Mouse (Mus musculus): ENCODE data around the gene Sh2b2.

Sh2b2 gene

DNA sequence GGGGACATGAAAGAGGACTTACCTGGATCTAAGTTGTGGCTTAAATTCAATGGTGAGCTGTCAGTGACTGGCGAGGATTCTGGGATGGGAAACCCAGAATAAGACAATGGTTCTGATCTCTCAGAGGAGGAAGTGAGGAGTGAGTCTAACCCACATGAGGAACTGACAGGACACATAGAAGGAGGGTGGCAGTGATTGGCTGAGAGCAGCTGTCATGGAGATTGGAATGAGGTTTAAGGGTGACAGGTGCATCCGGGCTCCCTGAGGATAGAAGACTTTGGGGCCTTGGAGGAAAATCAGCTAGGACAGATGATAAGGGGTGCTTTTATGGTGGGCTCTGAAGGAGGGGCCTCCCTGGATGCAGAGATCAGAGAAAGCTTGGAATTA lies at the start of gene Sh2b2:
Gene Sh2b2 (minus strand): TSS at position 105 of the 387 bp plus-strand sequence.
- DNase-seq = no peak

DNA sequence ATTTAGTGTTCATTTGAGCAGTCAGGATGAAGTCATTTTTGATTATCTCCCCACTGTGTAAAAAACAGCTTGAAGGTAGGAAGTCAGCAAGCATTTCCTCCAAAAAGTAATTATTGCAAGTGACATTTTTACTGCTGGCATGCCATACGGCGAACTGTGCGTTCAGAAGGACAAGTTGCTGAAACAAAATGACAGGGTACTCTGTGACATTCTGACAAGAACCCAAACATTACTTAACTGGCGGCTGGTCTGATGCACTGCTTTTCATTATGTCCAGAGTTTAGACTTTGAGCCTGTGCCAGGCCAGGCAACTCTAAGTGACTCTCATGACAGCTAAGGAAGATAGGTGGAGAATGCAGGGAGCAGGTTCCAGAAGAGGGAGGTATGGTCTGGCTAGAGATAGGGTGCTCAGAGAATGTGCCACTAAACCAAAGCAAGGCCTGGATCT lies 46.6 kb upstream of the Sh2b2 start:
- DNase-seq = peak; percentile 22

DNA sequence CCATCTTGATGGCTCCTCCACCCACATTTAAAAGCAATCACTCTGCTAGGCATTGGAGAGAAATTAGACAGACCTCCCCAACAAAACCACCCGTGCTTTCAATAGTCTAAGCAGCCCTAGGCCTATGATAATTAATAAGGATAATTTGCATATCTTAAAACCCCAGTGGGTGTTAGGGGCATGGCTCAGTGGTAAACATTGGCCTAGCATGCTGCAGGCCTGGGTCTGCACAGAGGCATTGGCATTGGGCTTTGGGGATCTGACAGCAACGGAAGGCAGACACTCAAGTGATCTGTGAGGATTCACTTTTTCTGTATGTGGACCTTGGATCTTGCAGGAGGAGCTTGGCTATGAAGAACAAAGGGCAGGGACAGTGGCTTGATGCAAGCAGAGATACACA lies 46.0 kb upstream of the Sh2b2 start:
- DNase-seq = peak; percentile 32

DNA sequence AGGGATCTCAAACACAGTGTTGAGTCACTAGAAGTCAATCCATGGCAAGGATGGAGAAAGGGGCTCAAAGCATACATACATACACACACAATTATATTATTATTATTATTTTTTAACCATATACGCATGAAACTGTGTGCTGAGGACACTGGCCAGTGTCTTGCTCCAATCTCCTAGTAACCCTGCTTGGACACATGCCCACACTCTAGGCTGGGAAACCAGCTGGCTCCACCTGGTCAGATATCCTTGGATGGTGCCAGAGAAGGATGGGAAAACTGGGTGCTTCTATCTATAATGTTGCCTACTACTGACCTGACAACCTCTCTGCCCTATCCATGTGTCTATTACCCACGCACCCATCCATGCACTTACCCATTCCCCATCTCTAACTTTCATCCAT lies 45.2 kb upstream of the Sh2b2 start:
- DNase-seq = no peak

DNA sequence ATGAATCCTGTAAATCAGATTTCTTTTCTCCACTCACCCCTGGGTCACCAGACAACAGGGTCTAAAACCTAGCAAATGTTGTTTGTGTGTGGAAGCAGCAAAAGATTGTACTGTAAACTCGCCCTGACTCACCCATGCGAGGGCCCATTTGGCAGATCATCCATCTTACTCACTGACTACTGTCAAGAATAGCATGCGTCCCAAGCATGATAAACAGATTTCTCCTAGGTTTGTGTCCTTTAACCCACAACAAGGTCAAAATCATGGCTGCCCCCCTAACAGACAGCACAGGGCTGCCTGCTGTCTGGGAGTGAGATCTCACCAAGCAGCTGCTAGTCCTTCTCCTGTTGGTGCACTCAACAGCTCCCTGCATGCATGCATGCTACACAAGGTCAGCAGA lies 43.4 kb upstream of the Sh2b2 start:
- no peak for DNase-seq

DNA sequence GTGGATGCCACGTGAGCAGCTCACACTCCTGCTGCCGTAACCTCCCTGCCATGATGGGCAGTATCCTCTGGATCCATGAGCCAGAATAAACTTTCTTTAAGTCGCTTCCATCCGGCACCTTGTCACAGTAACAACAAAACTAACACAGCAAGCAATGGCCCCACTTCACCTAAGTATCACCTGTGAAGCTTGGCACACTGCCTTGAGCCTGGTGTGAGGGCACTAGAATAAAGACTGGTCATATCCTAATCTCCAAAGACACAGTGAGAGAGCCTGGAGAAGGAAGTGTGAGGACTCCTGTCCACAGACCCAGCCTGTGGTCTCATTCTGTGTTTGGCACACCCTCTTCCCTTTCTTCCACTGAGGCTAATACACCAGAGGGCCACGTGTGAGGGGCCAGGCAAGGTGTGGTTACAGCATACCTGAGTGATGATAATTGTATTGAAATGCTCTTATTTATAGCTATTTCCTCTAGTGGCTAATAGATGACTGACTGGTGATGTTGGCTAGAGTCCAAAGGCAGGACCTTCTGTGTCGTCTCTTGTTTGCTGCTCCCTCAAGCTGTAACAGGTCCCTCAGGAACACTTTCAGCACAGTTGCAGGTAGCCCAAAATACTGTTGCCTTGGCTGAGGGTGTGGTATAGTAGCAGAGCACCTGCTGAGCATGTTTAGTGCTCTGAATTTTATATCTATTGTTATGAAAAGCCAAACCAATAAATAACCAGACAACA lies 42.2 kb upstream of the Sh2b2 start:
- DNase-seq = no peak

DNA sequence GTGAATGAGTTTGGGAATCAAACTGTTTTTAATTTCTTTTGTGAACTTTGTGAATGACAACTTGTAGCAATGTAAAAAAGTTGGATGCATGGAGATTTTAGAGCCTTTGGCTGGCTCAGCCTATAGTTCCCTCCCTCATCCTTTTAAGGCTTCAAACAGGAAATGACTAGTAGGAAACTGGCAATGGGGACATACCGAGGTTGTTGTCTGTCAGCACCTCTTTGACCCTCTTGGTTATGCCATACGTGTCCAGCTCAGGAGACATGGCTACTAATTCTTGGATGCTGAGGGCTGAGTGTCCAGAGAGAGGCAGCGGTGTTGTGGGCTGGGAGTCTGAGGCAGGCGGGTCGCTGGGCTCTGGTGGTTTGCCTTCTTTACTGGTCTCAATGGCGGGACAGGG lies 40.2 kb upstream of the Sh2b2 start:
- no peak for DNase-seq

DNA sequence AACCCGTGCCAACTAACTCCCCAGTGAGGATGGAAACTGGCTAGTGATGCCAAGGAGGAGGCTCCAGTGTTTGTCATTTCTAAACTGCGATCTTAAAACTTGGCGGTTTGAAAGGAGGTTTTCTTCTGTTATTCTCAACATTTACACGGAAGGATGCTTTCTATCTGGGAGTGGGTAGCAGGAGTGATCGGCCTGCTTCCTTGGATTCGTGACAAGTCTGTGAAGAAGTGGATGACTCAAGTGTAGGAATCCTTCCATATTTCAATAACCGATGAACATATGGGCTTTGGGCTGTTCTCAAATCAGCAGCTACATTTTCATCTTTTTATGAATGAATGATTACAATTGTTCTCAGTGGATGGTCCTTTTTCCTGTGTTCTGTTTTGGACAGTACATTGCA lies 38.8 kb upstream of the Sh2b2 start:
- no peak for DNase-seq

DNA sequence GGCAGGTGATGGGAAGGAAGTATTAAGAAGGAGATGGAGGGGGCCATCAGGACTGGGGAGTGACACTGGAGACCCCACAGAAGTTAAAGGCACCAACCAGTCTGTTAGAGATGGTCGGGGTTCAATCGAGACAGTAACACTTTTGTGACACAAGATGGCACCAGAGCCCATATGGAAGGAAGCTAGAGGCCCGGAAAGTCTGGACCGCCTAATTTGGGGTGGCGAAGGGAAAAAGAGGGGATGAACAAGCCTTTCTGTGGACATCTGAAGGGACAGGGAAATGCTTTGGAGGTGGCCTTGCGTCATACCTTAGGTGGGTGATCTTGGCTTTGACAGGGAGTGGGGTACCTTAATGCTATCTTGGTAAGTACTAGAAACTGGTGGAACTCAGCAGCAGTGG lies 35.0 kb upstream of the Sh2b2 start:
- DNase-seq = peak; percentile 12

DNA sequence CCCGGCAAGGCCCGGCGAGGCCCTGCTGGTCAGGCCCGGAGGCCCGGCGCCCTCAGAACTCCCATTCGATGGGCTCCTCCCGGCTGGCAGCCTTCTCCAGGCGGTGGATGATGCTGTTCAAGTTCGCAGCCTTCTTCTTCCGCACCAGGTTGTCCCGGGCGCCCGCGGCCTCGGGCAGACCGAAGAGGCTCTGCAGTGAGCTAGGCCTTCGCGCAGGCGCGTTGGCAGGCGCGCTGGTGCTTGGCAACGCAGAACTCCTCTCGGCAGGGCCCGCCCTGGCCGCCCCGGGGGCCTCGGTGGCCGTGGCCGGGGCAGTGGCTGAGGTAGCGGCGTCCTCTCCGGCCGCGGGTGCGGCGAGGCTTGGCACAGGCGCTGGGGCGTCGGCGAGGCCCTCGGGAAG lies 28.4 kb upstream of the Sh2b2 start:
- no peak for DNase-seq

DNA sequence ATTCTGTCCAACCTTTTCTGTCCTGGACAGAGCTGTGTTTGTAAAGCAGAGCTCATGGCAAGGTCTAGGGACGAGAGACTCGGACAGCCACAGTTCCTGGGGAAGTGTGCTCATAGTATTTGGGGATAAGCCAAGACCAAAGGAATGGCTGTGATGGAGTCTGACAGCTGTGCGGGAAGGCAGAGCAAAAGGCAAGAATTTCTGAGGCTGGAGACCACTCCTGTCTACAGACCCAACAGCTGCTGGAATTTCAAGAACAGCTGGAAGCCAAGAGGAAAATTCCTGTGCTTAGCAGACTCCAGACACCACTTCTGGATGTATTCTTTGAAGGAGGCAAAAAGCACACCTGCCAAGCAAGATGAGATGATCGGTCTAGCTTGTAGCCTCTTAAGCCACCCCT lies 23.6 kb upstream of the Sh2b2 start:
- DNase-seq = no peak

DNA sequence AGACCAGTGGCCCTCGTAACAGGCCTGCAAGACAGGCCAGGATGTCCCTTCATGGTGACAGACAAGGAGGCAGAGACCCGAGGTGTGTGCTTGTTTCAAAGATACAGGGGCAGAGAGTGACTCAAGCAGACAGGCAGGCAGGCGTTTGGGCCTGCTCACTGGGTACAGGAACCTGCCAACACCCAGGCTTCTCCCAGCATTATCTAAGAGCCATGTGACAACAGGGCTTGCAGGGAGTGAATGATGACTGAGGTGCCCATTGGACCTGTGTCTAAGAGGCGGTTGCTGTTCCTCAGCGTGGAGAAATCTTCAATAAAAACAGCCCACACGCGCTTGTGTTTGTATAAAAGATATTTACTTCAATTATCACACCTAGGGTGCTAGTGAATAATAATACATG lies 19.7 kb upstream of the Sh2b2 start:
- no peak for DNase-seq

DNA sequence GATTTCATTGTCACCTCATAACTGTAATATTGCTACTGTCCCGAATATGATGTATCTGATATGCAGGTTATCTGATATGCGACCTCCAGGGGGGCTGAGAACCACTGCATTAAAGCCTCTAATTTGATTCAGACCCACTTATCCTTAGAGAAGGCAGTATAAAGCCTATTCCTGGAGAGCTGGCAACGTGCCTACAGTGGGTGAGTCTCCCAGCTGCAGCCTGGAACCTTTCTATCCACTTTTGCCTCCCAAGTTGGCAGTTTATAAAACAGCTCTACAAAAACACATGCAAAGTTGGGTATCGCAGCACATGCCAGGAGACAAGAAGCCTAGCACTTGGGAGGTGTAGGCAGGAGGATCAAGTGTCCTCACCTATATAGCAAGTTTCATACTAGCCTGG lies 17.0 kb upstream of the Sh2b2 start:
- DNase-seq = no peak

DNA sequence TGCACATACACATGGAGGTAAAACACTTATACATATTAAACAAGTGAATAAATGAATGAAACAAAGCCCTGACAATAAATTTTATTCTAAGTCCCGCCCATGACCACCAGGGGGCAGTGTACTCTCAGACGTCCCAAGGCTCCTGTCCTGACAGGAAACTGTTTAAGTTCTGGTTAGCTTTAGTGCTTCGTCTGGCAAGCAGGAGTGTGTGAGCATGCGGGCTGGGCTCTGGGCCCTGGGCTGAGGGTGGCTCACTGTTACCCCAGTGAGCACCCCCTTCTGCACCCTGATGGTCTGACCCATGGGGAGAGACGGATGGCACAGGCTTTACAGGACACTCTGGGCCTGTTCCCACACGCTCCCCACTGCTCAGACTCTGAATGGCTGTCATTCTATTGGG lies 12.6 kb upstream of the Sh2b2 start:
- peak; percentile 67 for DNase-seq

DNA sequence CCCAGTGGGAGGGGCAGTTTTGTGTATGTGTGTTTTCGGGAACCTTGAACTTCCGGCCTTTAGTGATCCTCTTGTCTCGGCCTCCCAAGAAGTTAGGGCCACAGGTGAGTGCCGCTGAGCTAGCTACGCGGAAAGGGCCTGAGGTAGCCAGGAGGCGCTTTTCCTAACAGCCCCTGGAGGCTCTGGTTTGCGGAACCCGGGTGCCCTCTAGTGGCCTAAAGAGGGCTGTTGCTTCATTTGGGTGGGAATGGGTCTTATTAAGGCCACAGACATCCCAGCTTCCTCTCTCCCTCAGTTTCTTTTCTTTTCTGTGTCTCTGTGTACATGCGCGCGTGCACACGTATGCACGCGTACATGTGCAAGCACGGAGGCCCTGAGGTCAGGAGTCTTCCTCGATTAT lies 6.5 kb upstream of the Sh2b2 start:
- peak; percentile 80 for DNase-seq

DNA sequence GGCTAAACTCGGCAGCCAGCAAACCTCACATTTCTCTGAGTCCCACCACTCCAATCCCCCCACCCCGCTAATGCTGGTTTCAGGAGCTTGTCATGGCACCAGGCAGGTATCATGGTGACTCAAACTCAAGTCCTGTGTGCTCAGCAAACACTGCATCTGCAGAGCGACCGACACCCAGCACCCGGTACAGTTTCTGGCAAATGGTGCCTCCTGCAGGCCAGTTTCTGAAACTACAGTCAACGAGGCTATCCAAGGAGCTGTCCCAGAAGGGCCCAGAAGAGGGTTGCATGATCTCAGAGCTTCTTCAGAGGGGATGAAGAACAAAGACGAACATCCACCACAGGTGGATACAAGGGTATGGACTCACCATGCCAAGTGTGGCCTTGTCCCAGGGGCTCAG lies 4.6 kb upstream of the Sh2b2 start:
- DNase-seq = peak; percentile 33

DNA sequence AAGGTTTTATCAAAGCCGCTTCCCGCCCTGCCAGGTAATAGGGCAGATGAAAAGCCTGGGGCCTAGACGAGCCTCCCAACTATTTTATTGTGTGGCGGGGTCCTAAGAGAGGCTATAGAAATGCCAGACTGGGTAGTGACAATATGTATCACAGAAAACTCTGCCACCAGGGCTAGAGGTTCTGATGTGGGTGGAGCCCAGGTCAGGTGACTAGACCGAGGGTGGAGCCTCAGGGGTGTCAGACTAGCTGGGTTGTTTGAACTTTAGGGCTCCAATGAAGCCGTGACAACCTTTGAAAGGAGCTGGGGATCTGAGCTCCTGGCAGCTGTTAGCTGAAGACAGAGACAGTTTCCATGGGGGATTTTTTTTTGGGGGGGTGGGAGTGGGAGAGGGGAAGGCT lies 2.1 kb upstream of the Sh2b2 start:
- DNase-seq = no peak

DNA sequence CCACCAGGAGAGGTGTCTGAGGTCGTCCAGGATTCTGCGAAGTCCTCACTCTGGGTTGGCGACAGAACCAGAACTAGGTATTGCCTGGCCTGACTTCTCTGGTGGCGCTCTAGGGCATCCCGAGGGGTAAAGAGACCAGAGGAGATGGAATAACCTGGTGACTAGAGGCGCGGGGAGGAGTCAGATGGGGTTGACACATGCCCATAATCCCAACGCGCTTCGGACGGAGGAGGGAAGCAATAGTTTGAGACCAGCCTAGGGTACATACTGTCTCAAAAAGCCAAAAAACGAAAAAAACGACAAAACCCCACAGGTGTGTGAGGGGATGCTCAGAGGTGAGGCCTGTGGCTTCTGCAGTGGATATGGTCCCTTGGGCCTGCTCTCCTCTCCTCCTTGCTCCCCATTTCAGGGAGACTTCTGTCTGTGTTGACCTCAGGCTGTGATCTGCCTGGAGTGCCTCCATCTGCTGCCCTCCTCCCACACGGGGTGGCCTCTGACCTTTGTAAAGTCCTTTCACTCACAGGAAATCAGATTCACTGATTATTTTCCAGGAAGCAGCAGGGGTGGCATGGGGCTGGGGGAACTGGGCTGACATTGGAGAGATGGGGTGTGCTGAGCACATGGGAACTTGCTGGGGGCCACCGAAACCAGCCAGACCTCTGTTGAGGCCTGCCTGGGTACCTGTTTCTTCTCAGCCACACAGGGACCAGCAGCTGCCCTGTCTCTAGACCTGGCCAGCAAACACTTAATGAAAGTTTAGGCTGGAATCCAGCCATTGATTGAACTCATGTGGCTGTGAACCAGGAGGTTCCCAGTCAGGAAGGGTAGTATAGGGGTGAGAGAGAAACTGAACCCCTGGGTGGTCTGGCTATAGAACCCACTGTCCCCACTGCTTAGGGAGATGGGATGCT lies 560 bp downstream of the Sh2b2 start:
- DNase-seq = no peak

DNA sequence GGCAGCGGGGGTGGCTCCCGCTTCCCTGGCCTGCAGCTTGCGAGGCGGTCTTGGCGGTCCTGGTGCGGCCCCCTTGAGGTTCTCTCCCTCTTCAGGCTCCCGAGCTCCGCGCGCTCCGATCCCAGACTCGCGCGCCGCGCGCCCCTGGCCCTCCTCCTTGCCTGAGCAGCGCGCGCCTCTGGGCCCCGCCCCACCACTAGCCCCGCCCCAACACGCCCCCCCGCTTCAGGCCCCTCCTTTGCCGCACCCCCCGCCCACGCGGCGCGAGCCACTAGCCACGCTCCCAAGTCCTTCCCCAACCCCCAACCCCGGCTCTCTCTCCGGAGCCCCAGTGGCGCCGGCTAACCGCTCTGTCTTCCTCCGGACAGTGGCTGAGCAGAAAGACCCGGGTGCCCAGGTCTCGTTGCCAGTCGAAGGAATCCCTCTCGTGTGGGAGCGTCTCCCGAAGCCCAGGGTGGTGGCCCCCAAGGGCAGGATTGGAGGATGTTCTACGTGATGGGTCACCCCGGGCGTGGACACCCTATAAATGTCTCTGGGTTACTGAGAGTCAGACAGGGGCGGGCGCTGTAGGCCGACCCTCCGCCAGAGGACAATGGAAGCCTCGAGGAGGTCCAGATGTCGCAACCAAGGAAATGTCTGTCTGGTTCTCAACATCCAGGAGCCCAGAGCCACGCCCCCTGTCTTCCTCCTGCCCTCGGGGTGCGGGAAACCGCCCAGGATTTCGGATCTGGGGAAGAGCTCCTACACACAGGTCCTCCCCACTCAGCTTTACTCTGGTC lies 1.4 kb downstream of the Sh2b2 start:
- peak; percentile 65 for DNase-seq

DNA sequence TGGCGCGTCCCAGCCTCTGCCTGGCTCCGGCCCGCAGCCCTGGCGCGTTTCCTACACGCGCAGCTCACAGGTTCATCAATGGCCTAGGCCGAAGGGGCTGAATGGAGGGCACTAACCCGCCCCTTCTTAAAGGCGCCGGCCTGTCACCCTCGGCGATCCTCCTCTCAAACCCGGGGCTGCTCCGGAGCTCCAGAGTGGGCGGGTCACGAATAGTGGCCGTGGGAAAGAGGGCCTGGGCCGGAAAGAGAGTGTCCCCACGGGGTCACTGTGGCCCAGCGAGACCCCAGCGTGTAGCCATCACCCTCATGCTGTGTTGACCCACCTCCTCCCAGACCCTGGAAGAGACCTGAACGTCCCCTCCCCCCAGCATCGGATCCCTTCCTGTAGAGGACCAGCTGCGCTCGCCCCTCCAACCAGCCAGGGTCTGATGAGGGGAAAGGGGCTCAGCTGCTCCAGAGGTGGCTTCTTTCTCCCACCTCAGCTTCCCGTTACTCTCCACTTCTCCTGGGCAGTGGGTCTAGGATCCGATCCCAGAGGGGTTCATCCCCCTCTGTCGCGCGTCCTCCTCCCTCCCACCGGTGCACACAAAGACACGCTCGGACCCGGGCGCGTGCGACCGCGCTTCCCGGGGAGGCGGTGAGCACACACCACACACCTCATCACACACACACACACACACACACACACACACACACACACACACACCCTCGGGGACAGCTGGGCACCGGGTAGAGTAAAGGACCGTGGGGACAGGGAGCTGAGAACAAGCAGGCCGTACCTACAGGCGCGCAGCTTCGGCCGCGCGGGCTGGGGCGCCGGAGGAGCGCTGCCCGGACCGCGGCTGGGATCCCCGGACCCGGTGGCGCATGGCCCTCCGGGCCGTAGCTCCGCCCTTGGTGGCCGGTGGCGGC lies 2.2 kb downstream of the Sh2b2 start:
- DNase-seq = no peak

DNA sequence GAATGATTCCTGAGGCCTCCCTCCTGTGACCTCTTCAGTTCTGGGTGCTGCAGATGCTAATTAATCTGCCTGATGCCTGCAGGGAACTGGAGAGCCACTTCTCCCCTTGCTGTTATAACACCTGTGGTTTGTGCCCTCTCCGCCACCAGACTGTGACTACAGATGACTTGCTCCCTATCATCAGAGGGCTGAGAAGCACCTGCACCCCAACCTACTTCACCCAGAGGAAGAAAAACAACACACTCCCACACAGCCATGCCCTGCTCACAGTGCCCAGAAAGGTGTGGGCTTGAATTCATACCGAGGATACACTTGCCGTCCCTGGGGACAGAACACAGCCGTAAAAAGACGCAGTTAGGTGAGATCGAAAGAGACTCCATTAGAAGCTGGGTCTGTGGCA lies 5.2 kb downstream of the Sh2b2 start:
- DNase-seq = no peak

DNA sequence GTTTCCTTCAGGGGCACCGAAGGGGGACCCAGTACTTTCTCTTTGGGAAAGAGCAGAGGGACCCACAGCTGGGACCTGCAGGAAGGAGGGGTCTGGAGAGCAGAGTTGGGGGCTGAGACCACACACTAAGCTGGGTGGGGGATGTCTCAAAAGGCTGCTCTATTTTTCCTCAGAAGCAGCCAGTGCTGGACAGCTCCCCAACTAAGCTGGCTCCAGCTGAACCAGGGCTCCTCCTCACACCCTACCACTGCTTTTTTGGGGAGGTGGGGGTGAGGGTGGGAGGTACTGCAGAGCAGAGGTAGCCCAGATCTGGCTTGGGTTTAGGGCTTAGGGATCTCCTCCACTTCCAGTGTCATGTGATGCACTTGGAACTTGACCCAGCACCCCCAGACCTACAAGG lies 6.0 kb downstream of the Sh2b2 start:
- DNase-seq = no peak
